Mouse (Mus musculus): ENCODE data around the gene Arhgap32. TPM values are rescaled to one million over a fixed set of nuclear protein-coding genes. Genes with fewer than 3 reads are reported as not detected.

The Arhgap32 gene
- polyA plus RNA-seq, 1 experiment, result 2.6 TPM

- no peaks in the 10 kb centered on the region; the same call in 1 of the 2 replicates for H3K4me1 ChIP-seq (ENCODE audit: control insufficient read depth, insufficient read depth, low read length)
- WGBS, result 2% methylated on average over 2 of the region's 2 CpGs
- no peak overlapping the region for H3K27ac ChIP-seq (ENCODE audit: control insufficient read depth, insufficient read depth, low read depth, low read length, poor library complexity)
- no peak overlapping the region for H3K4me3 ChIP-seq (replicated peaks; ENCODE audit: control insufficient read depth, low read depth, low read length)
- TF ChIP-seq CTCF (IDR thresholded peaks at IDR 0.05; ENCODE audit: control insufficient read depth, insufficient read depth, low read length) (no peak), POLR2A (IDR thresholded peaks at IDR 0.05; ENCODE audit: borderline replicate concordance, control insufficient read depth, low read depth, low read length) (no peak)
These were observed 65.2 kb downstream of the Arhgap32 start for GRCm38 (mm10) chr9:32181170-32181569.

- no peaks in the 10 kb centered on the region; the same call in 1 of the 2 replicates for H3K4me1 ChIP-seq (ENCODE audit: control insufficient read depth, insufficient read depth, low read length)
- no peak overlapping the region for H3K27ac ChIP-seq (ENCODE audit: control insufficient read depth, insufficient read depth, low read depth, low read length, poor library complexity)
- WGBS, result 94% methylated on average over 2 of the region's 2 CpGs
- no peak overlapping the region for H3K4me3 ChIP-seq (replicated peaks; ENCODE audit: control insufficient read depth, low read depth, low read length)
- TF ChIP-seq CTCF (IDR thresholded peaks at IDR 0.05; ENCODE audit: control insufficient read depth, insufficient read depth, low read length), result peak; percentile 46; the same call in 1 of the 2 replicates
- TF ChIP-seq POLR2A (IDR thresholded peaks at IDR 0.05; ENCODE audit: borderline replicate concordance, control insufficient read depth, low read depth, low read length), result no peak
These were observed 70.6 kb downstream of the Arhgap32 start for GRCm38 (mm10) chr9:32186489-32186888.

GRCm38 (mm10) chr9:32192295-32193073 is 76.5 kb downstream of the Arhgap32 start:
- no peak overlapping the region for H3K27ac ChIP-seq (ENCODE audit: control insufficient read depth, insufficient read depth, low read depth, low read length, poor library complexity)
- H3K4me3 ChIP-seq (replicated peaks; ENCODE audit: control insufficient read depth, low read depth, low read length), result no peak overlapping the region
- no peaks in the 10 kb centered on the region for H3K4me1 ChIP-seq (ENCODE audit: control insufficient read depth, insufficient read depth, low read length)
- TF ChIP-seq POLR2A (IDR thresholded peaks at IDR 0.05; ENCODE audit: borderline replicate concordance, control insufficient read depth, low read depth, low read length), result no peak
- 85% methylated on average over 5 of the region's 5 CpGs for WGBS

GRCm38 (mm10) chr9:32204450-32204990 is 88.6 kb downstream of the Arhgap32 start:
- Histone ChIP-seq H3K4me1 (ENCODE audit: control insufficient read depth, insufficient read depth, low read length) (no peaks in the 10 kb centered on the region), H3K4me3 (replicated peaks; ENCODE audit: control insufficient read depth, low read depth, low read length) (no peak overlapping the region), H3K27ac (ENCODE audit: control insufficient read depth, insufficient read depth, low read depth, low read length, poor library complexity) (no peak overlapping the region)
- 53% methylated on average over 7 of the region's 7 CpGs for WGBS
- no peak for TF ChIP-seq POLR2A (IDR thresholded peaks at IDR 0.05; ENCODE audit: borderline replicate concordance, control insufficient read depth, low read depth, low read length)
- no peak for TF ChIP-seq CTCF (IDR thresholded peaks at IDR 0.05; ENCODE audit: control insufficient read depth, insufficient read depth, low read length)

GRCm38 (mm10) chr9:32207133-32207532 is 91.2 kb downstream of the Arhgap32 start:
- no peaks in the 10 kb centered on the region for H3K4me1 ChIP-seq (ENCODE audit: control insufficient read depth, insufficient read depth, low read length)
- WGBS, result 86% methylated on average over 8 of the region's 8 CpGs
- H3K4me3 ChIP-seq (replicated peaks; ENCODE audit: control insufficient read depth, low read depth, low read length), result no peak overlapping the region
- no peak overlapping the region for H3K27ac ChIP-seq (ENCODE audit: control insufficient read depth, insufficient read depth, low read depth, low read length, poor library complexity)
- TF ChIP-seq POLR2A (IDR thresholded peaks at IDR 0.05; ENCODE audit: borderline replicate concordance, control insufficient read depth, low read depth, low read length) (no peak), CTCF (IDR thresholded peaks at IDR 0.05; ENCODE audit: control insufficient read depth, insufficient read depth, low read length) (no peak)

- Histone ChIP-seq H3K4me3 (replicated peaks; ENCODE audit: control insufficient read depth, low read depth, low read length) (no peak overlapping the region), H3K27ac (ENCODE audit: control insufficient read depth, insufficient read depth, low read depth, low read length, poor library complexity) (no peak overlapping the region), H3K4me1 (ENCODE audit: control insufficient read depth, insufficient read depth, low read length) (no peaks in the 10 kb centered on the region)
- WGBS, result 54% methylated on average over 5 of the region's 5 CpGs
- no peak for TF ChIP-seq POLR2A (IDR thresholded peaks at IDR 0.05; ENCODE audit: borderline replicate concordance, control insufficient read depth, low read depth, low read length)
- no peak for TF ChIP-seq CTCF (IDR thresholded peaks at IDR 0.05; ENCODE audit: control insufficient read depth, insufficient read depth, low read length)
These were observed 92.1 kb downstream of the Arhgap32 start for GRCm38 (mm10) chr9:32208071-32208470.

GRCm38 (mm10) chr9:32216820-32217567 is 101.1 kb downstream of the Arhgap32 start:
- H3K27ac ChIP-seq (ENCODE audit: control insufficient read depth, insufficient read depth, low read depth, low read length, poor library complexity), result no peak overlapping the region
- H3K4me3 ChIP-seq (replicated peaks; ENCODE audit: control insufficient read depth, low read depth, low read length), result no peak overlapping the region
- 71% methylated on average over 5 of the region's 5 CpGs for WGBS
- H3K4me1 ChIP-seq (ENCODE audit: control insufficient read depth, insufficient read depth, low read length), result no peaks in the 10 kb centered on the region
- TF ChIP-seq CTCF (IDR thresholded peaks at IDR 0.05; ENCODE audit: control insufficient read depth, insufficient read depth, low read length) (no peak), POLR2A (IDR thresholded peaks at IDR 0.05; ENCODE audit: borderline replicate concordance, control insufficient read depth, low read depth, low read length) (no peak)

- Histone ChIP-seq H3K4me1 (ENCODE audit: control insufficient read depth, insufficient read depth, low read length) (no peaks in the 10 kb centered on the region), H3K4me3 (replicated peaks; ENCODE audit: control insufficient read depth, low read depth, low read length) (no peak overlapping the region), H3K27ac (ENCODE audit: control insufficient read depth, insufficient read depth, low read depth, low read length, poor library complexity) (no peak overlapping the region)
- WGBS, result 58% methylated on average over 4 of the region's 4 CpGs
- TF ChIP-seq CTCF (IDR thresholded peaks at IDR 0.05; ENCODE audit: control insufficient read depth, insufficient read depth, low read length) (no peak), POLR2A (IDR thresholded peaks at IDR 0.05; ENCODE audit: borderline replicate concordance, control insufficient read depth, low read depth, low read length) (no peak)
These were observed 103.5 kb downstream of the Arhgap32 start for GRCm38 (mm10) chr9:32219400-32219799.

All from bone marrow, adult 2 months (tissue).